Mouse (Mus musculus) common myeloid progenitor, adult 5-6 weeks (primary cell): ENCODE data around the gene Phactr2. TPM values are rescaled to one million over a fixed set of nuclear protein-coding genes. Genes with fewer than 3 reads are reported as not detected.
A peak's percentile ranks its signal among the peaks of the same experiment; 100 is the strongest.
"Not testable (repeated sequence)": the region's sequence is repeated elsewhere in the genome, so short reads cannot be mapped to it uniquely, and the experiment has no call there.

Experiments
- ATAC-seq: replicated peaks from 2 replicates; pipeline ENCODE4 v1.8.0; 2016; ENCODE audit warnings: low read depth, mild to moderate bottlenecking, moderate TSS enrichment, inconsistent platforms; ENCODE audit not compliant: poor library complexity, severe bottlenecking
- total RNA-seq: library from RNA; stranded (forward); fragments of 200-1000, 187-1606 nt; gene quantifications from 2 replicates; pipeline ENCODE4 v1.2.3, GENCODE M21; 2017

The Phactr2 gene
- total RNA-seq, 1 experiment from 2014 or later, result 27.6 TPM

GRCm38 (mm10) chr10:13233143-13233622 is 241.0 kb downstream of the Phactr2 start:
- ATAC-seq, result no peak; the same call in 1 of the 2 replicates

DNA sequence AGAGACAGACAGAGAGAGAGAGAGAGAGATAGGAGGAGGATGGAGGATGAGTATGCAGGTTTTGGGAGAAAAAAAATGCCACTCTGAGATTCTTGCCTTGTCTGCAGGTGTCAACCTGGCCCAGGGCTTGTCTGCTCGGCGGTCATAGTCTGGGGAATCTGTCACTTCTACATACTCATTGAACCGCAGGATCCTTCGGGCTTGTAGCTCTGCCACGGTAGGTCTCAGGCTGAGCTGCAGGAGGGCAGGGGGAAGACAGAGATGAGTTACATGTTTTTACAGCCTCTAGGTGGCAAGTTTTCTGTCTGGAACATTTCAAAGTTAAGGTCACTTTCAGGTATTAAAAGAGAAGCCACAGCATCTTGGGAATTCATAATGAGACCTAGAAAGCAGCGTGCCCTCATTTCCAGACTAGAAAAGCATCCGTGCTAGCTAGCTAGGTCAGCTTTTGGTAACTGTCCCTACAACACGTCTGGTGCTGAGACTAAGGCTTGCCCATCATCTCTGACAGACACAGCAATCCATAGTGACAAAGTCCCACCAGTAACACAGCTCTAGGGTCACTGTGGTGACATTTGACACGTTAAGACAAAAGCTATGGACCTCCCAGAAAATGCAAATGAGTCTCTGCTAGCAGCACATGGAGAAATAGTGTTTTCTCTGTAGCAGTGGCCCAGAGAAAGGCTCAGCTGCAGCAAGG is 241.6 kb downstream of the Phactr2 start:
- no peak for ATAC-seq

- ATAC-seq, result no peak
These were observed 243.5 kb downstream of the Phactr2 start for GRCm38 (mm10) chr10:13230716-13231115.

DNA sequence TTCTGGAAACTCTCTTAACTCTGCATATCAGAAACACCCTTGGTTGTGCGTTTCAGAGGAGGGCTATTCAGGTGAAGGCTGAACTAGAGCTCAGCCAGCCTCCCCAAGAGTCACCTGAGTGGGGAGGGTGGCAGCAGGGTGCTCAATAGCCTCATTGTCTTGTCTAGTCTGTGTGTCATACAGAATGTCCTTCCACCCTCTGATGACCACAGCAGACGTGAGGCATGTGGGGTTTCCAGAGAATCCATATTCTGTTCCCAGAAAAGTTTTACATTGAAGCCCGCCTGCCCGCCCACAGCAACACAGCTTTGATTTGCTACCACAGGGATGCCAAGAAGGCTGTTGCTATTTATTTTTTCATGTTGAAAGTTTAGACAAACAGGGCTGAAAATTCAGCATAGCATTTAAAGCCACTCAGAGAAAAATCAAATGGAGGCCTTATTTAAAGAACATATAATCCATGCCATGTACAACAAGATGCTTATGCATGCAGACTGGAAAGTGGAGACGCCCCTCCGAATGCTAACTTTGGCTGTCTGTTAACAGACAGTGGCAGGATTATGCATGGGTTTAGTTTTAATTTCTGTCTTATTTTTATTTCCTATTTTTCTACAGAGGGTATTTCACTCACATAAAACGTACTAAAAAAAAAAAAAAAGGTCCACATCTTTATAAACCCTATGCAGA is 248.7 kb downstream of the Phactr2 start:
- no peak for ATAC-seq

DNA sequence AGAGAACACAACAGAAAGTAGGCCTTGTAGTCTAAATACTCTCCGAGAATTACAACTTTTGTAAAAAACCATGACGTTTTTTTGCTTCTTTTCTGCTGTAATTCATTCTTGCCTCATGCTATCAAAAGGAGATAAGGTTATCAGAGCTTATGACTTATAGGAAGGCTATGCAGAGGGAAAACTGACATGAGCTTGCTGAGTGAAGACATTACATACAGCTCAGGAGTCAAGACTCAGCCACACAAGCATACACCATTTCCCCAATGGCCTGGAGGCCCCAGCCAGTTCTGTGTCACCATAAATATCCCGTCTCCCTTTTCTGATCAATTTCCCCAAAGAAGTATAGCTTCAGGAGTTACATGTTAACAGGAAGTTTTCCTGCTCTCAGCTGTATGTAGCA is 252.1 kb downstream of the Phactr2 start:
- ATAC-seq, result no peak

DNA sequence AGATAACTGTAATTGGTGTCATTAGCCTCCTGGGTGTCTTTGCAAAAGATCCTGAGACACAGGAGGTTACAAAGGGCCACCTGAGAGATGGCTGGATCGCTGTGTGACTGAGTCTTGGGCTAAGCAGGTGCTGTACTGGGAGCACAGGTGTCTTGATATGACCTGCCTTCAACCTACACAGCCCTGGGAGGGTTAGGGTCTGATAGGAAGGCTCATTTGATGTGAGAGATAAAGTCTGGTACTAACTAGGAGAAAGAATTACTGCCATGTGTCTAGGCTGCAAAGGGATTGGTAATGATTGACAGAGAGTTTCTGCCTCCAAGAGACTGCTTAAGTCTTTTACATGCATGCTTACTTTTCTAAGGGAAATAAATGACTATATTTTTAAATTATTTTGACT is 254.2 kb downstream of the Phactr2 start:
- ATAC-seq, result no peak

DNA sequence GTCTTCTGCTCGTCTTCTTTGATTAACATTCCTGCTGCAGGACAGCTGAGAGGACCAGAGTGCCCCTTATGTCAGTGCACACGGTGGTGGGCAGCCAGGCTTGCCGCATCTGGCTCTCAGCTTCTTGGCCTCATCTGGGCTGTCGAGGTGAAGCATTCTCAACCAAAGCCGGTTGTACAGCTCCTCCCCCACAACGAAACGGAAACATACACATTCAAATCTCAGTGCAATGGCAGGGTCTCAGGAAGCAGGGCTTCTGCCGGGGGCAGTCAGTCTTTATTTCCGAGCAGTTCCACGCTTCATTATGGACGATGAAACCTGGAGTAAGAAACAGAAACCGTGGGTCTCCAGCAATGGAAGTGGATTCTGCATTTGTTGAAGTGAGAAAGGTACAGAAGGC is 260.3 kb downstream of the Phactr2 start:
- no peak for ATAC-seq

DNA sequence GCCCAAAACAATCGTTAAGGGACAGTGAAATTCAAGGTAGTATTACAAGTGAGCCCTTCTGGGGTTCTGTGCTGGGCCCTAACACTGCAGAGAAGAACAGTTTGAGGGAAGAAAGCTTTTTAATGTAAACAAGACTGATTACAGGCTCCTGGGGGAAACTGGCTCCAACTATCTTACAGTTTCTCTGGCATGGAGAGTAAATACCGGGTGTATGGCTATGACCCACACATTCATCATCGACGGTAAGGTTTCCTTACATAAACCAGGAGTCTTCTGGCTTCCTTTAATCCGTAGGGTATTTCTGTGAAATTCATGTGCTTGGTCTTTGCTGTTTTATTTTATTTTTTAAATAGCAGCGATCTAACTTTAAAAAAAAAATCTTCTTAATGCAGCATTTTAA is 261.4 kb downstream of the Phactr2 start:
- no peak for ATAC-seq

GRCm38 (mm10) chr10:13212326-13212725 is 261.9 kb downstream of the Phactr2 start:
- ATAC-seq, result no peak

GRCm38 (mm10) chr10:13209930-13210637 is 264.1 kb downstream of the Phactr2 start:
- ATAC-seq, result no peak

DNA sequence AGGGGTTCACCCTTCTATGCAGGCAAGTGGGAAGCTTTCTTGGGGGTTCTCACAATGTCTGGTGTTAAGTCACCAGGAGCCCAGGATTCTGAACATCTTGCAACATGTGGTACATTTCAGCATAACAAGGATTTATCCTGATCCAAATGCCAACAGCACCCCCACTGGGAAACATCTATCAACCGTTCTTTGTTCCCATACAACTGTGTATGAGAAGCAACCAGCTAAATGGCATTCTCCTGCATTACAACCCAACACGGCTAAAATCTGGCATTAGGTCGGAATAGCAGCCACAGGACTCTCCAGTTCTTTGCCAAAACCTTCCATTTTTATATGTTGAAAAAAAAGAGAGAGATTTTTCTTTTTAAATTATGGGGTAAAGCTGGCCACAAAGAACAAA is 264.7 kb downstream of the Phactr2 start:
- ATAC-seq, result no peak

GRCm38 (mm10) chr10:13209061-13209460 is 265.2 kb downstream of the Phactr2 start:
- no peak for ATAC-seq

- ATAC-seq, result no peak
These were observed 272.4 kb downstream of the Phactr2 start for GRCm38 (mm10) chr10:13201741-13202293.

- no peak for ATAC-seq
These were observed 273.4 kb downstream of the Phactr2 start for GRCm38 (mm10) chr10:13200862-13201261.

GRCm38 (mm10) chr10:13199234-13199633 is 275.0 kb downstream of the Phactr2 start:
- ATAC-seq, result peak; percentile 92

- no peak for ATAC-seq
These were observed 277.2 kb downstream of the Phactr2 start for GRCm38 (mm10) chr10:13196872-13197507.

DNA sequence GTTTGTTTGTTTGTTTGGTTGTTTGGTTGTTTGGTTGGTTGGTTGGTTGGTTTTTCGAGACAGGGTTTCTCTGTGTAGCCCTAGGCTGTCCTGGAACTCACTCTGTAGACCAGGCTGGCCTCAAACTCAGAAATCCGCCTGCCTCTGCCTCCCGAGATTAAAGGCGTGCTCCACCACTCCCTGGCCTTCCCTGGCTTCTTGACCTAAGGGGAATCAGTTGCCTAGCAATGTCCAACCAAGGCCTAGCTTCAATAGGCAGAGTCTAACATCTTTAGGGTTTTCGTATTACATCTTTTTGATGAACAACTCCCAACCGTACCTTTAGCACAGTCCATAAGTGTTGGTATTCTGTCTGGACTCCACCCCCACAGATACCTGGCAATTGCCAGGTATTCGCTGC is 280.7 kb downstream of the Phactr2 start:
- ATAC-seq, result not testable (repeated sequence)

DNA sequence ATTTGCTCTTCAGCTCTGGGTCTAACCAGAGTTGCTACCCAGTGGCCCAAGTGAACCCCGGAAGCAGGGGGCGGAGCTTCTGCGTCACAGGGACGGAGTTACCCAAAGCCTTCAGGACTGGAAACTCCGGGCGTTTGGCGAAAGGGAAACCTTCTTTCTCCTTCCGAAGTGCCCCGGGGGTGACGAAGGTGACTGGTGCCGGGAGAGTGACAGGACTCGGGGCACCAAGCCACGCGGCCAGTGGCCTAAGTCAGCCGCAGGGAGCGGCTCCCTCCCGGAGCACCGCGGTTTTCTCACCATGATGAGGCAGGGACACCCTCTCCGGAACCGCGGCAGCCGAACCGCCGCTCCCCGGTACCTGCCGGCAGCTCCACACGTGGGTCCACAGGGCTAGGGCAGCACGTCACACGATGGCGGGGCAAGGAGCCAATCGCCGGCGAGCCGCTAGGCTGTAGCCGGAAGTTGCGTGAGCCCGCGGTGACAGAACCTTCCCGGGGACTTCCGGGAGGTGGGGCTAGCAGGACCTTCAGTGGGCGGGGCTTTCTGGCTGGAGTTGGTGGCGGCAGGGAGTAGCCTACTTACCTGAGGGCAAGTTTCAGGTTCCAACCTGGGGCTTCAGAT is 281.4 kb downstream of the Phactr2 start, which contains the start of gene Ltv1:
Gene Ltv1, minus strand, starts transcription at position 438 of the 621 bp plus-strand sequence.
- peak; percentile 99 for ATAC-seq

DNA sequence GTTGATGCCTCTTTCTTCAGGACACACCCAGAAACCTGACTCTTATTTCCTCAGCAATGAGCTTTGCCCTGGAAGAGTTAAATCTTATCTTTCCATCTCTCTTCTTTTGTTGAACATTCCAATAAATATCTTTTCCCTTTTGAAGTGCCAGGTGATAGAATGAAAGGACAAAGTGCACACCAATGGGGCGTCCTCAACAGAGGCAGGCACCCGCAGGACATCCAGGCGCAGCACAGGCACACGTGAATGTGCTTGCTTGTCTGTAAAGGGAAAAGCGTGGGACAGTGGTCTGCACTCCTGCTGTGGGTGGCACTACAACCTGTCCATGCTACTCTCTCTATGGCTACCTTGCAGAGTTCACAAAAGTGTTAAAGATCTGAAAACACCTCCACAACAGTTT is 284.3 kb downstream of the Phactr2 start:
- no peak for ATAC-seq

DNA sequence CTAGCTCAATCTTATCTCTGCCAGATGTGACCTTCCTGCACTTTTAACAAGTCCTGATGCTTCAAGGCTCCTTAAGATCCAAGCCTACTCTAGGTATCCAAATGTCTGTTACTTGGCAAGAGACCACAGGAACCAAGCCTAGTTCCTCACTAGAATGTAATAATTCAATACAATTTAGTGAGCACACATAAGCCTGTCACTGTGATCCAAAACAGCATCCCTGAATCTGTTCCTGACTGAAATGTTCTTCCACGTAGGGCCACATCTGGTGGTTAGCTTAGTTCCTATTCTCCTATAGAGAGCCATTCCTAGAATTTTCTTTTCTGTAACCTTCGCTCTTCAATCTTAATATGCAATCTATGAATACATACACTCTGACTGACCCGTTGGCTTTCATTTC is 287.5 kb downstream of the Phactr2 start:
- ATAC-seq, result no peak
